Mouse (Mus musculus): ENCODE results near the gene Otub2.

Otub2 gene

GRCm38 (mm10) chr12:103388505-103389347 is at the start of gene Otub2:
TSS of gene Otub2 (plus strand) at chr12:103388682.
- DNase-seq (ENCODE audit: extremely low read depth, low read depth, low spot score) = no peak

- DNase-seq (ENCODE audit: extremely low read depth, low read depth, low spot score) = no peak
Observed at GRCm38 (mm10) chr12:103341212-103341611, 47.3 kb upstream of the Otub2 start.

- DNase-seq (ENCODE audit: extremely low read depth, low read depth, low spot score) = no peak
Observed at GRCm38 (mm10) chr12:103343456-103343855, 45.0 kb upstream of the Otub2 start.

GRCm38 (mm10) chr12:103344934-103345333 is 43.5 kb upstream of the Otub2 start:
- DNase-seq (ENCODE audit: extremely low read depth, low read depth, low spot score) = no peak

GRCm38 (mm10) chr12:103346945-103347344 is 41.5 kb upstream of the Otub2 start:
- DNase-seq (ENCODE audit: extremely low read depth, low read depth, low spot score) = no peak

- DNase-seq (ENCODE audit: extremely low read depth, low read depth, low spot score) = no peak
Observed at GRCm38 (mm10) chr12:103347406-103347805, 41.1 kb upstream of the Otub2 start.

GRCm38 (mm10) chr12:103348506-103348905 is 40.0 kb upstream of the Otub2 start:
- DNase-seq (ENCODE audit: extremely low read depth, low read depth, low spot score) = no peak

GRCm38 (mm10) chr12:103352735-103353134 is 35.7 kb upstream of the Otub2 start:
- no peak for DNase-seq (ENCODE audit: extremely low read depth, low read depth, low spot score)

GRCm38 (mm10) chr12:103353538-103353937 is 34.9 kb upstream of the Otub2 start:
- no peak for DNase-seq (ENCODE audit: extremely low read depth, low read depth, low spot score)

- DNase-seq (ENCODE audit: extremely low read depth, low read depth, low spot score) = no peak
Observed at GRCm38 (mm10) chr12:103355746-103356414, 32.6 kb upstream of the Otub2 start, which contains the start of gene Asb2. TSS of gene Asb2 (minus strand) at chr12:103356001.

GRCm38 (mm10) chr12:103356415-103356748 is 32.1 kb upstream of the Otub2 start:
- DNase-seq (ENCODE audit: extremely low read depth, low read depth, low spot score) = no peak

GRCm38 (mm10) chr12:103358216-103358615 is 30.3 kb upstream of the Otub2 start:
- no peak for DNase-seq (ENCODE audit: extremely low read depth, low read depth, low spot score)

- no peak for DNase-seq (ENCODE audit: extremely low read depth, low read depth, low spot score)
Observed at GRCm38 (mm10) chr12:103358951-103359801, 29.3 kb upstream of the Otub2 start.

GRCm38 (mm10) chr12:103360812-103361211 is 27.7 kb upstream of the Otub2 start:
- DNase-seq (ENCODE audit: extremely low read depth, low read depth, low spot score) = no peak

- no peak for DNase-seq (ENCODE audit: extremely low read depth, low read depth, low spot score)
Observed at GRCm38 (mm10) chr12:103361539-103362307, 26.8 kb upstream of the Otub2 start.

GRCm38 (mm10) chr12:103362336-103362735 is 26.1 kb upstream of the Otub2 start:
- DNase-seq (ENCODE audit: extremely low read depth, low read depth, low spot score) = no peak

- DNase-seq (ENCODE audit: extremely low read depth, low read depth, low spot score) = no peak
Observed at GRCm38 (mm10) chr12:103367171-103367570, 21.3 kb upstream of the Otub2 start.

GRCm38 (mm10) chr12:103367620-103368325 is 20.7 kb upstream of the Otub2 start:
- DNase-seq (ENCODE audit: extremely low read depth, low read depth, low spot score) = no peak

- no peak for DNase-seq (ENCODE audit: extremely low read depth, low read depth, low spot score)
Observed at GRCm38 (mm10) chr12:103368326-103368669, 20.2 kb upstream of the Otub2 start.

- DNase-seq (ENCODE audit: extremely low read depth, low read depth, low spot score) = no peak
Observed at GRCm38 (mm10) chr12:103368777-103369176, 19.7 kb upstream of the Otub2 start.
